Mouse (Mus musculus) kidney, embryonic 16.5 days (tissue): ENCODE measurements around the gene Gabrd. TPM values are rescaled to one million over a fixed set of nuclear protein-coding genes. Genes with fewer than 3 reads are reported as not detected.

Experiments
- ATAC-seq: fragments of 200-750 bp; cut with Nextera tagmentation; 2 replicates; pipeline ENCODE4 v1.8.0; 2017; ENCODE audit warnings: moderate TSS enrichment; ENCODE audit not compliant: low FRiP score, low TSS enrichment
- H3K27ac ChIP-seq: fragments of 300-500 bp; sonication (generic); 2 replicates; pipeline ENCODE4 v1.5.1; 2014; ENCODE audit warnings: low read length
- H3K27me3 ChIP-seq: fragments of 300-500 bp; sonication (generic); 2 replicates; pipeline ENCODE4 v1.6.1; 2014; ENCODE audit warnings: low read length, control low read depth, mixed read lengths; ENCODE audit not compliant: insufficient read depth
- H3K36me3 ChIP-seq: fragments of 300-500 bp; sonication (generic); 2 replicates; pipeline ENCODE4 v1.6.1; 2014; ENCODE audit warnings: low read length, control low read depth, mixed read lengths; ENCODE audit not compliant: insufficient read depth
- H3K4me1 ChIP-seq: fragments of 300-500 bp; sonication (generic); 2 replicates; pipeline ENCODE4 v1.6.1; 2014; ENCODE audit warnings: low read length, control low read depth, mixed read lengths; ENCODE audit not compliant: insufficient read depth
- H3K4me2 ChIP-seq: fragments of 300-500 bp; sonication (generic); replicated peaks from 2 replicates; pipeline ENCODE4 v1.6.1; 2014; ENCODE audit warnings: low read depth, low read length
- H3K4me3 ChIP-seq: fragments of 300-500 bp; sonication (generic); 2 replicates; pipeline ENCODE4 v1.5.1; 2014; ENCODE audit warnings: mild to moderate bottlenecking, low read length
- H3K9ac ChIP-seq: fragments of 300-500 bp; sonication (generic); replicated peaks from 2 replicates; pipeline ENCODE4 v1.6.1; 2014; ENCODE audit warnings: low read length
- H3K9me3 ChIP-seq: fragments of 300-500 bp; sonication (generic); 2 replicates; pipeline ENCODE4 v1.6.1; 2016; ENCODE audit warnings: low read length, control low read depth
- WGBS: fragments of 180-500 bp; shearing (Covaris S2); extraction: QIAGEN DNeasy Blood & Tissue Kit; methylation state at CpG from one replicate; pipeline ENCODE4 v1.1.7; 2014; 5-methylcytosine and 5-hydroxymethylcytosine counted together
- polyA plus RNA-seq: library from polyadenylated mRNA; unstranded; fragments of >200 nt; fragmentation: Nextera tagmentation; extraction: Ambion mirVana; gene quantifications from 2 replicates; pipeline ENCODE4 v1.2.1, GENCODE M21; 2015

The Gabrd gene
- polyA plus RNA-seq, 1 experiment from 2014 or later, result 0.07 TPM

DNA sequence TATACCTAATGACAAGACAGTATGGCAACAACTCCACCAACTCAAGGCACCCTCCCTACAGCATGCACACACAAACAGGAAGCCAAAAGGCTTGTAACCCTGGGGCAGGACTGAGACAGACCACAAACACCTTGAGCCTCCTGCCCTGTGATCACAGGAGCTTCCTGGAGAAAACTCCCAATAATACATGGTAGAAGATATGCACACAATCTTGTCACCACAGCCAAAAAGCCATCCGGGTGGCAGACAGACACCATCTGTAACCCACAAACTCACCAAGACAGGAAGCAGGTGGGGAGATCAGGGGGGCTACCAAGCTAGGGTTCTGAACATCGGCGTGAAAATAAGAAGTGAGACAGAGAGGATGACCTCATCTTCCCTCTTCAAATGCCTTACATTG is 45.3 kb downstream of the Gabrd start:
- Histone ChIP-seq H3K9ac (no peak overlapping the region), H3K4me3 (no peak overlapping the region), H3K27me3 (no peaks in the 10 kb centered on the region), H3K27ac (no peak overlapping the region), H3K9me3 (no peaks in the 10 kb centered on the region), H3K4me2 (no peak overlapping the region), H3K4me1 (no peaks in the 10 kb centered on the region), H3K36me3 (no peaks in the 10 kb centered on the region)
- 81% methylated on average over 3 of the region's 3 CpGs for WGBS
- no peak for ATAC-seq

DNA sequence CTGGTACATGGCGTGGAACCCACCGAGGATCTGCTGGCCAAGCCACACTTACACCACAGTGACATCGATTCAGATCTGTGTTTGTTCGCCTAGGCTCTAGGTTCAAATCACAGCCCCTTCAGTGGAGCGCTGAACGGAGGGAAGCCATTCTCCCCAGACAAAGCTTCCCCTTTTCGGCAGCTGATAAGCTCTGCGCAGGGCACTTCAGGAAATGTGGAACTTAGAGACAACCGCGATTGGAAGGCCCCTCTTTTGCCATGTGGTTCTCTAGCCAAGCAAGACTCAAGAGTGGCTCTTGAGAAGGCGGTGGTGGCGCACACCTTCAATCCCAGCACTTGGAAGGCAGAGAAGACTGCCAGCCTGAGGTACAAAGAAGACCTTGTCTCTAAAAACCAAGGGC is 51.6 kb downstream of the Gabrd start:
- peaks cover 14% of the 10 kb centered on the region for H3K4me1 ChIP-seq
- peaks cover 28% of the 10 kb centered on the region for H3K27me3 ChIP-seq
- H3K4me3 ChIP-seq, result no peak overlapping the region
- H3K4me2 ChIP-seq, result no peak overlapping the region
- H3K27ac ChIP-seq, result no peak overlapping the region
- no peak for ATAC-seq
- no peak overlapping the region for H3K9ac ChIP-seq
- no peaks in the 10 kb centered on the region for H3K9me3 ChIP-seq
- no peaks in the 10 kb centered on the region for H3K36me3 ChIP-seq
- WGBS, result 91% methylated on average over 12 of the region's 12 CpGs

DNA sequence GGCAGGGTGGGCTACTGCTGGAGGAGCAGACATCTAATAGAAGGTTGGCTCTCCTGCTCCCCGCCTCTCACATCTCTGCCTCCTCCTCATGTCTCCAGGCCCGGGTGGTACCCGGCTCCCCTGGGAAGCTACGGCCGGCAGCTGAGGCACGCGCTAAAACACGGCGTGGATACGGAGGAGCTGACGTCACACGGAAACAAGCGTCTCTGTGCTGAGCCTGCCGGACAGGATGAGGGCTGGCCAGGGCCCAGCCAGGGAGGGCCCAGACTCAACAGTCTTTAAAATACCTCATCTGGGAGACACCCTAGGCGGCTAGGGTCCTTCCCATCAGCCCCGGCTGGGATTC is 52.3 kb downstream of the Gabrd start:
- 3% methylated on average over 16 of the region's 16 CpGs for WGBS
- H3K36me3 ChIP-seq, result no peaks in the 10 kb centered on the region
- H3K9me3 ChIP-seq, result no peaks in the 10 kb centered on the region
- H3K27ac ChIP-seq, result no peak overlapping the region
- H3K27me3 ChIP-seq, result peaks cover 28% of the 10 kb centered on the region
- ATAC-seq, result peak; percentile 85
- peak overlapping the region; percentile 43 for H3K4me3 ChIP-seq
- H3K9ac ChIP-seq, result peak overlapping the region; percentile 33
- H3K4me1 ChIP-seq, result peaks cover 14% of the 10 kb centered on the region
- peak overlapping the region; percentile 65 for H3K4me2 ChIP-seq

DNA sequence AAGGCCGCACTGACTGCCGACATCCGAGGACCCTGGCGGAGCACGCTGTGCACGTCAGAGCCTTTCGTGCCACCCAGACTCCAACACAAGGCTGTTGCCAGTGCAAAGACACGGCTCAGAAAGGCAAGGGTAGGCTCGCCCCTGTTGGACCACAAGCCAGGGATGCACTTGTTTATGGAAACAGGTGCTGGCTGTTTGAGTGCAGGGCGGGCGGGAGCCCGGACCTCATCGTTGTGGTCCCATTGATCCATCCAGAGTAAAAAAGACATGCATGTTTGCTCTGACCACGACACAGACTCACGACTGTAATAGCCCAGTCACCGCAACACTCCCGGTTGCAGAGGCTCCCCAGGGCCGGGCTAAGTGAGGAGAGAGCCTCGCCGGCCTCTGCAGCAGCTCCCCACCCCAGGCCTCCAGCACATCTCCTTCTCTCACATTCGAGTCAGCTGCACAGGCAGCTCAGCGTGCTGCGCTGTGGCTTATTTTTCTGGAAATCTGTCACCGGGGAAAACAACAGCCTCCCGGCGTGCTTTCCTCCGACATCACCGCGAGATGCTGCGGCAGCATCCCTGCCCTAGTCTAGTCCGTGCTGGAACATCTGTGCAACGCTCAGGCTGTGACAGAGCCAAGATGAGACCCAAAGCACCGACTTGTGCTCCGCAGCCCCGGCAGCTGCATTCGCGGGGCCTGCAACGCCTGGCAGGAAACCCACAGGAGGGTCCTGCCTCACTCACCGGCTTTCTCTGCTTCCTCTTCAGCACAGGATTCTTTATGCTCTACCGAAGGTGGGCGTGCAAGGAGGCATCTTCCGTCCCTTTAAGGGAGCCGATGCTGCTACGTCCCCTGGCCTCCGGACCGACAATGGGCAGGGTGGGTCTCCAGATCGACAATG is 53.0 kb downstream of the Gabrd start:
- Histone ChIP-seq H3K4me3 (peak overlapping the region; percentile 43), H3K4me2 (peak overlapping the region; percentile 65), H3K27ac (no peak overlapping the region), H3K27me3 (peaks cover 28% of the 10 kb centered on the region), H3K9ac (peak overlapping the region; percentile 33), H3K9me3 (no peaks in the 10 kb centered on the region), H3K4me1 (peaks cover 14% of the 10 kb centered on the region), H3K36me3 (no peaks in the 10 kb centered on the region)
- ATAC-seq, result peak; percentile 47; the same call in 1 of the 2 replicates
- WGBS, result 12% methylated on average over 47 of the region's 47 CpGs

DNA sequence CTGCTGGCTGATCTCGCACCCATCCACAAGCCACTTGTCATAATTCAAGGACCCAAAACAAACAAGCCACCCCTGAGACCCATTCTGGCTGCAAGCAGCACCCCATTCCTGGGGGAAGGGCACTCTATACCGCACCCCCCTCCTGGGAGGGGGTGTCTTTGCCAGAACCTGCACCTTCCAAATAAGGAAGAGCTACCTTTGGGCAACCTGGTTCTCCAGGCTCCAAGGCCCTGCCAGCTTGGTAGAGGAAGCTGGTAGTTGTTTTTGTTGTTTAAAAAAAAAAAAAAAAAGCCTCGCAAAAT is 53.7 kb downstream of the Gabrd start:
- Histone ChIP-seq H3K4me2 (no peak overlapping the region), H3K4me3 (no peak overlapping the region), H3K9me3 (no peaks in the 10 kb centered on the region), H3K4me1 (peaks cover 14% of the 10 kb centered on the region), H3K27me3 (peaks cover 28% of the 10 kb centered on the region), H3K27ac (no peak overlapping the region), H3K9ac (no peak overlapping the region), H3K36me3 (no peaks in the 10 kb centered on the region)
- no peak for ATAC-seq
- WGBS, result 37% methylated on average over 3 of the region's 3 CpGs

DNA sequence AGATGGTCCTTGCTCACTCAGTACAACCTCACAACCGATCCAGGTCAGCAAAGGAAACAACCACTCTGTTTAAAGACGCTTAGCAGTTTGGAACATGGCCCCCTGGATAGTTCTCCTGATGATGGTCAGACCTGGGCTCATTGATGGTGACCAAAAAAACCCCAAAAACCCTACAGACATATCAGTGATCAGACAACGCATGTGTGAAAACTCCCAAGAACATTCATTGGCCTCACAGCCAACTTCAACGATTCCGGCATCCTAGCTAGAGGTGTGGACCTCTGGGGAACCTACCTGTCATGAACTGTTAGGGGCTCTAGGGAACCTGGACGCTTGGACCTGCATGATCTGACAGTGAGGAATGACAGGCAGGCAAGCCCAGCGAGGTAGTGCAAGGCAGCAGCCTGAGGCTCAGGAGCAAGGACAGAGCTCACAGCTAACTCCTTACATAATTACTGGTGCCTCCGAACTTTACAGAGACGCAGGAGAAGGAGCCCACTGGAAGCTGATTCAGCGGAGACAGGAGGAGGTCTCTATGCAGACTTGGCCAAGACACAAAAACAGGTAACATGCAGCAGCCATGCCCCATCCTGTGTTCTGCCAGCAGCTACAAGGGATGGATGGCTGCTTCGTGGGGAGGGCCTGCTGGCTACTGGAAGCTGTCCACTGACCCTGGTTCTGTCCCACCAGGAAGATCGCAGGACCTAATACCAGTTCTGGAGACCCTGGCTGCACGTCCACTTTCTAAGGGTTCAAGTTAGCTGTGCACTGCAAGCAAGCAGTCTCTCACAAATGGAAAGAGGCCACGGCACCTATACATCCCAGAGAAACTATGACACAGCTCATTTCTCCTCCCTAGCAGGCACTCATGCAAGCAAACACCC is 54.3 kb downstream of the Gabrd start:
- ATAC-seq, result no peak
- peaks cover 14% of the 10 kb centered on the region for H3K4me1 ChIP-seq
- H3K4me2 ChIP-seq, result no peak overlapping the region
- no peak overlapping the region for H3K27ac ChIP-seq
- no peak overlapping the region for H3K9ac ChIP-seq
- no peaks in the 10 kb centered on the region for H3K36me3 ChIP-seq
- 82% methylated on average over 14 of the region's 14 CpGs for WGBS
- H3K27me3 ChIP-seq, result peaks cover 28% of the 10 kb centered on the region
- H3K4me3 ChIP-seq, result no peak overlapping the region
- H3K9me3 ChIP-seq, result no peaks in the 10 kb centered on the region

DNA sequence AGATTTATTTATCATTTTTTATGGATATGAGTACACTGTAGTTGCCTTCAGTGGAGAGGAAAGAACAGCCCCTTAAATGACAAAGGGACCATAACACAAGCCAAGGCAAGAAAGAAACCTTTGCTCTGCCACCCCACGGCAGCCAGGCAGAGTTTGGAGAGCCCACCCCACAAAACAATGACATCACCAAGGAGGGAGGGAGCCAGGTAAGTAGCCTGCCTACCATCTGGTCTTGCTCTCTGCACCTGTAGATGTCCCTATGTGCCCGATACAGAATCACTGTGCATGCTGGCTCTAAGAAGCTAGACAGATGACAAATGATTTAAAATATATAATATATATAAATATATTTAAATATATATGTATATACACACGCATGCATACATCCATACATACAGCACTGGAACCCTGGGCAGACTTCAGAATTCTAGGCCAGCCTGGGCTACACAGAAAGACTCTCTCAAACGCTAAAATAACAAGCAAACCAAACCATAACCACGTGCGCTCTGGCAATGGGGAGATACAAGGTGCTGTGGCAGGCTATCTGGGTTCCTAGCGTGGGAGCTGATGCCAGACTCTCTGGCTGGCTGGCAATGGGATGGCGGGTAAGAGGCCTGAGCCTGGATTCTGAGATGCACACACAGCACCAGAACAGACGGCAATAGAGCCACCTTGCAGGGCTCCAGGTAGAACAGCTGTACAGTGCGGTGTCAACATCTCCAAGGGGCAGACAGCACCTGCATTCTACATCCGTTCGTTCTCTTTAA is 61.4 kb downstream of the Gabrd start:
- Histone ChIP-seq H3K27ac (no peak overlapping the region), H3K27me3 (no peaks in the 10 kb centered on the region), H3K9me3 (no peaks in the 10 kb centered on the region), H3K36me3 (no peaks in the 10 kb centered on the region), H3K4me3 (no peak overlapping the region), H3K4me2 (no peak overlapping the region), H3K9ac (no peak overlapping the region), H3K4me1 (no peaks in the 10 kb centered on the region)
- 88% methylated on average over 12 of the region's 12 CpGs for WGBS
- no peak for ATAC-seq

Other genes with a start within 250 kb of the Gabrd start
- 14.5 and 15.9 TPM in 2 replicates for gene Ski, start 175.5 kb downstream of the Gabrd start, polyA plus RNA-seq
- 77.4 and 77.8 TPM in 2 replicates for gene Faap20, start 148.3 kb downstream of the Gabrd start, polyA plus RNA-seq
- gene Prkcz, start 36.8 kb downstream of the Gabrd start, polyA plus RNA-seq, result 17.3 and 17.9 TPM in 2 replicates
- 1.5 and 1.8 TPM in 2 replicates for gene Cfap74, start 11.1 kb upstream of the Gabrd start, polyA plus RNA-seq
- 1.9 and 2.2 TPM in 2 replicates for gene Tmem52, start 71.0 kb upstream of the Gabrd start, polyA plus RNA-seq
- 413 and 477 TPM in 2 replicates for gene Gnb1, start 93.2 kb upstream of the Gabrd start, polyA plus RNA-seq
- gene Nadk, start 164.3 kb upstream of the Gabrd start, polyA plus RNA-seq, result 107 and 110 TPM in 2 replicates
- gene Slc35e2, start 203.3 kb upstream of the Gabrd start, polyA plus RNA-seq, result 7.8 and 10.1 TPM in 2 replicates
- gene Cdk11b, start 226.7 kb upstream of the Gabrd start, polyA plus RNA-seq, result 56.6 and 65.6 TPM in 2 replicates
- gene Gm10563, start 247.3 kb upstream of the Gabrd start, polyA plus RNA-seq, result not detected in 2 replicates